Mouse (Mus musculus): ENCODE results near the gene Prpf40b. TPM values are rescaled to one million over a fixed set of nuclear protein-coding genes. Genes with fewer than 3 reads are reported as not detected.
A peak's percentile ranks its signal among the peaks of the same experiment; 100 is the strongest.

The Prpf40b gene
- polyA plus RNA-seq, 1 experiment from 2014 or later, result 98.6 TPM

- ATAC-seq, result 0 out of 2 replicates have a peak, but pooled peaks have one; percentile 21
- Histone ChIP-seq H3K4me2 (peak overlapping the region; percentile 46), H3K36me3 (ENCODE audit: poor library complexity, severe bottlenecking) (no peaks in the 10 kb centered on the region), H3K9ac (no peak overlapping the region), H3K27me3 (no peaks in the 10 kb centered on the region), H3K4me1 (peaks cover 5% of the 10 kb centered on the region; the same call in 1 of the 2 replicates), H3K4me3 (no peak overlapping the region), H3K9me3 (replicated peaks) (no peaks in the 10 kb centered on the region), H3K27ac (no peak overlapping the region)
- 69% methylated on average over 8 of the region's 8 CpGs for WGBS
Measured at GRCm38 (mm10) chr15:99259167-99259729, 35.6 kb upstream of the Prpf40b start.

DNA sequence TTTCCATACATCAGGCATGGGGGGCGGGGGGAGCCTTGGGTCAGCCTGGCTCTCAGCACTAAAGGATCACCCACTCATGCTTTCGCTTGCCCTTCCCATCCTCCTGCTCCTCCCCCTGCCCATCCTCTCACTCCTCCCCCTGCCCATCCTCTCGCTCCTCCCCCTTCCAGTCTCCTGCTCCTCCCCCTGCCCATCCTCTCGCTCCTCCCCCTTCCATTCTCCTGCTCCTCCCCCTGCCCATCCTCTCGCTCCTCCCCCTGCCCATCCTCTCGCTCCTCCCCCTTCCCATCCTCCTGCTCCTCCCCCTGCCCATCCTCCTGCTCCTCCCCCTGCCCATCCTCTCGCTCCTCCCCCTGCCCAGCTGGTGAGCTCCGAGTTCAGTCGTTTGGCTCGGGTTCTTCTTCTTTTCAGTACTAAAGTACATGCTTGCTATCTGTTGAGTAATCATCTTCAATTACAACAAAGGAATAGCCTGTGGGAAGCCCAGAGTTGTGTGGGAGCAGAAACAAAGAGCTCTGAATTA lies 35.1 kb upstream of the Prpf40b start:
- peak; percentile 58; the same call in 1 of the 2 replicates for ATAC-seq
- Histone ChIP-seq H3K4me2 (peak overlapping the region; percentile 46), H3K27me3 (no peaks in the 10 kb centered on the region), H3K36me3 (ENCODE audit: poor library complexity, severe bottlenecking) (no peaks in the 10 kb centered on the region), H3K4me3 (peak overlapping the region; percentile 14), H3K27ac (no peak overlapping the region), H3K4me1 (peaks cover 5% of the 10 kb centered on the region; the same call in 1 of the 2 replicates), H3K9ac (no peak overlapping the region), H3K9me3 (replicated peaks) (no peaks in the 10 kb centered on the region)
- 0% methylated on average over 8 of the region's 10 CpGs for WGBS

DNA sequence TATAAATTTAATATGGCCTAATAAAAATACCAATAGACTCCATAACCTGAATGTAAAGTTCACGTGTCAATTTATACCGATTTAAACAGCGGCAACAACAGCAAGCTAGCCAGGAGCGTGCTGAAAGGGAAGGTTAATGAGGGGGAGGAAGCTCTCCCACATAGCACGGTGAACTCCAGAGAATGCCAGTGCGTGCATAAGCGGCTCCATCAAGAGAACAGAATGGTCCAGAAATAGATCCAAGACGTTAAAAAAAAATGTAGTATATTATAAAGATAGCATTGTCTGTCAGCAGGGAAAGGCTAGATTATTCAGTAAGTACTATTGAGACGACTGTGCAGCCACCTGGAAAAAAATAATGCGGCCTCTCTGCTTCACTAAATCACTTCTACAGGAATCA lies 32.2 kb upstream of the Prpf40b start:
- Histone ChIP-seq H3K36me3 (ENCODE audit: poor library complexity, severe bottlenecking) (no peaks in the 10 kb centered on the region), H3K4me2 (no peak overlapping the region), H3K4me1 (peaks cover 5% of the 10 kb centered on the region; the same call in 1 of the 2 replicates), H3K9me3 (replicated peaks) (no peaks in the 10 kb centered on the region), H3K4me3 (no peak overlapping the region), H3K27ac (no peak overlapping the region), H3K9ac (no peak overlapping the region), H3K27me3 (no peaks in the 10 kb centered on the region)
- WGBS, result 39% methylated on average over 10 of the region's 10 CpGs
- no peak for ATAC-seq

GRCm38 (mm10) chr15:99264363-99264762 lies 30.5 kb upstream of the Prpf40b start:
- H3K4me1 ChIP-seq, result peaks cover 5% of the 10 kb centered on the region; the same call in 1 of the 2 replicates
- H3K36me3 ChIP-seq (ENCODE audit: poor library complexity, severe bottlenecking), result no peaks in the 10 kb centered on the region
- no peaks in the 10 kb centered on the region for H3K9me3 ChIP-seq (replicated peaks)
- H3K27me3 ChIP-seq, result no peaks in the 10 kb centered on the region
- no peak for ATAC-seq
- 79% methylated on average over 2 of the region's 2 CpGs for WGBS
- H3K27ac ChIP-seq, result no peak overlapping the region
- H3K4me2 ChIP-seq, result no peak overlapping the region
- no peak overlapping the region for H3K9ac ChIP-seq
- H3K4me3 ChIP-seq, result no peak overlapping the region

DNA sequence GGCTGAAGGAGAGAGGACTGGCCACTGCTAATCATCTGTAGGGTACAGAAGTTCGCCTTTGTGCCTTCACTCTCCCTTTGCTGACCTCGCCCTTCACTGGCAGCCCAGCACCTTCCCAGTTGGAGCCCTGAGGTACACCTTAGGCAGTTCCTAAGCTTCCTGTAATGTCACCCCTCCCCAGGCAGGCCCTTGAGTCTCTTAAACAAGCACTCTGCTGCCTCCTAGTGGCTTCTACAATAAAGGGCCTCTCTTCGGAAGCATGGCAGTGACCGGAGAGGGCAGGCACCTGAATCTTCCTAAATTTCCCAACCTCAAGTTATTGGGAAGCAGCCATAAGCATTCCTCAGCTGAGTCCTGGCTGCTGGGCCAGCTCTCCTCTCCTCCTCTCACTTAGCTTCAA lies 29.2 kb upstream of the Prpf40b start:
- Histone ChIP-seq H3K4me1 (no peaks in the 10 kb centered on the region), H3K36me3 (ENCODE audit: poor library complexity, severe bottlenecking) (no peaks in the 10 kb centered on the region), H3K9me3 (replicated peaks) (no peaks in the 10 kb centered on the region), H3K4me3 (no peak overlapping the region), H3K27ac (no peak overlapping the region), H3K4me2 (no peak overlapping the region), H3K9ac (no peak overlapping the region), H3K27me3 (no peaks in the 10 kb centered on the region)
- 0 out of 2 replicates have a peak, but pooled peaks have one; percentile 33 for ATAC-seq
- WGBS, result 21% methylated on average over 4 of the region's 4 CpGs

GRCm38 (mm10) chr15:99276095-99276494 lies 18.8 kb upstream of the Prpf40b start:
- no peak for ATAC-seq
- 88% methylated on average over 8 of the region's 8 CpGs for WGBS

GRCm38 (mm10) chr15:99278271-99278670 lies 16.6 kb upstream of the Prpf40b start:
- Histone ChIP-seq H3K36me3 (ENCODE audit: poor library complexity, severe bottlenecking) (no peaks in the 10 kb centered on the region), H3K4me3 (no peak overlapping the region), H3K27ac (no peak overlapping the region), H3K4me1 (peaks cover 4% of the 10 kb centered on the region; the same call in 1 of the 2 replicates), H3K9me3 (replicated peaks) (no peaks in the 10 kb centered on the region), H3K27me3 (0 out of 2 replicates have a peak, but pooled peaks cover 3% of the 10 kb centered on the region), H3K4me2 (no peak overlapping the region), H3K9ac (no peak overlapping the region)
- WGBS, result 94% methylated on average over 5 of the region's 7 CpGs
- no peak for ATAC-seq

More at GRCm38 (mm10) chr15:99276095-99276494, 18.8 kb upstream of the Prpf40b start:
- Histone ChIP-seq H3K9me3 (replicated peaks) (no peaks in the 10 kb centered on the region), H3K36me3 (ENCODE audit: poor library complexity, severe bottlenecking) (no peaks in the 10 kb centered on the region), H3K4me1 (peaks cover 11% of the 10 kb centered on the region), H3K4me3 (no peak overlapping the region), H3K9ac (no peak overlapping the region), H3K4me2 (no peak overlapping the region), H3K27ac (no peak overlapping the region), H3K27me3 (0 out of 2 replicates have a peak, but pooled peaks cover 3% of the 10 kb centered on the region)

GRCm38 (mm10) chr15:99283456-99283855 lies 11.4 kb upstream of the Prpf40b start:
- WGBS, result 67% methylated on average over 10 of the region's 10 CpGs
- Histone ChIP-seq H3K9ac (no peak overlapping the region), H3K4me2 (no peak overlapping the region), H3K36me3 (ENCODE audit: poor library complexity, severe bottlenecking) (no peaks in the 10 kb centered on the region), H3K9me3 (replicated peaks) (no peaks in the 10 kb centered on the region), H3K4me3 (no peak overlapping the region), H3K4me1 (no peaks in the 10 kb centered on the region), H3K27me3 (0 out of 2 replicates have a peak, but pooled peaks cover 3% of the 10 kb centered on the region), H3K27ac (no peak overlapping the region)
- ATAC-seq, result no peak

DNA sequence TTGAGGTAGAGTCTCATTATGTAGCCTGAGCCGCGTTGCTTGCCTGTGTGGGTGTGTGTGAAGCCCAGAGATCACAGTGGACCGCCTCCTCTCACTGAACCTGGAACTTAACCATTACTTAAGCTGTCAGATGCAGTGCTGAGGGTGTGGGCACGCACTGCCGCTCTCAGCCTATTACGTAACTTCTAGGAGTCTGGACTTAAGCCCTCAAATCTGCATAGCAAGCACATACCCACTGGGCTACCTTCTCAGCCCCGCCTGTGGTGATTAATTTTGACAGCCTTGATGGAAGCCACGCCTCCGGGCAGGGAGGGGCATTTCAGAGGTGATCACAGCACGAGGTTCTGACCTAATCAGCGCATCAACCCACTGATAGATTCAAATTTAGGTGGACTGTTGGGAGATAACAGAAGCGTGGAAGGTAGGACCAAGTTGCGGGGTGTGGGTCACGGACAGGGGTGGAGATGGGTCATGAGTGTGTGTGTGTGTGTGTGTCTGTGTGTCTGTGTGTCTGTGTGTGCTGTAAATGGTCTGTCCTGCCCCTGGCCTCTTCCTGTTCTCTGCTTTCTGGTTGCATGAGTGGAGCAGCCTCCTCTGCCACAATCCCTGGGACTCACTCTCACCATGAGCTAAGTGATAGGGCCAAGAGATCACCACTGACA lies 10.2 kb upstream of the Prpf40b start:
- H3K4me1 ChIP-seq, result no peaks in the 10 kb centered on the region
- no peaks in the 10 kb centered on the region for H3K36me3 ChIP-seq (ENCODE audit: poor library complexity, severe bottlenecking)
- no peak overlapping the region for H3K27ac ChIP-seq
- no peak overlapping the region for H3K9ac ChIP-seq
- H3K9me3 ChIP-seq (replicated peaks), result no peaks in the 10 kb centered on the region
- no peak for ATAC-seq
- no peak overlapping the region for H3K4me3 ChIP-seq
- no peak overlapping the region for H3K4me2 ChIP-seq
- 0 out of 2 replicates have a peak, but pooled peaks cover 3% of the 10 kb centered on the region for H3K27me3 ChIP-seq
- WGBS, result 52% methylated on average over 14 of the region's 14 CpGs

DNA sequence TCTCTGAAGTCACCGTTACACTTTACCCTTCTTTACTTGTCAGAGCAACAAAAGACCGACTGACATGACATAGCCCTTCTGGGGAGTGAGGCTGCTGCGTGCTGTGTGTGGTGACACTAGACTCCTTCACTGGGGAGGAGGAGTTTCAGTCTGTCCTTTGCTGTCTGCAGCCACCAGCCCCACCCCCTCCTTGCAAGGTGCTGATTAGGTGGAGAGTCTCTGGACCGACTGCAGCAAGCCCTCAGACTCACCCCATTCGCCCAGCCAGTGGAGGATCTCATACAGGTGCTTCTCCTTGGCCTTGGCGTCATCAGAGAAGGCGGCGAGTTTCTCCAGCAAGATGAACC lies 9.7 kb upstream of the Prpf40b start:
- ATAC-seq, result no peak
- Histone ChIP-seq H3K4me1 (no peaks in the 10 kb centered on the region), H3K9ac (no peak overlapping the region), H3K4me2 (no peak overlapping the region), H3K27ac (no peak overlapping the region), H3K4me3 (no peak overlapping the region), H3K9me3 (replicated peaks) (no peaks in the 10 kb centered on the region), H3K27me3 (no peaks in the 10 kb centered on the region), H3K36me3 (ENCODE audit: poor library complexity, severe bottlenecking) (no peaks in the 10 kb centered on the region)
- WGBS, result 51% methylated on average over 8 of the region's 8 CpGs

DNA sequence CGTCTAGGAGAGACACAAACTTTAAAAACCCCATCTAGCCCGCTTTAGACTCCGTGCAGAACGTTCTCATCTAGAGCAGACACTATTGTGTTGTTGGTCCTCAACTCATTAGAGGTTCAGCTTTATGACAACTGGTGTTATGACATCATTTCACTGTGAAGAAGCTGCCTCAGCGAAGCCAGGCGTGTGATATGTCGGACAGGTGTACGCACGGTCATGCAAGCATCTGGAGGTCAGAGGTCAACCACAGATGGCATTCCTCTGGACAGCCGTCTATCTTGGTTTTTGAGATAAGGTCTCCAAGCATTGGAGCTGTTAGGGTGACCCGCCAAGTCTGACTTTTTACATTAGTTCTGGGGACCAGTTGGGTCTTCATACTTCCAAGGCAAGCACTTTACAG lies 4.3 kb upstream of the Prpf40b start:
- no peak for ATAC-seq
- no peak overlapping the region for H3K9ac ChIP-seq
- H3K4me3 ChIP-seq, result no peak overlapping the region
- H3K36me3 ChIP-seq (ENCODE audit: poor library complexity, severe bottlenecking), result no peaks in the 10 kb centered on the region
- peaks cover 8% of the 10 kb centered on the region for H3K4me1 ChIP-seq
- H3K27ac ChIP-seq, result no peak overlapping the region
- no peaks in the 10 kb centered on the region for H3K9me3 ChIP-seq (replicated peaks)
- 91% methylated on average over 11 of the region's 11 CpGs for WGBS
- no peaks in the 10 kb centered on the region for H3K27me3 ChIP-seq
- H3K4me2 ChIP-seq, result no peak overlapping the region

GRCm38 (mm10) chr15:99294287-99294686 lies 600 bp upstream of the Prpf40b start:
- ATAC-seq, result no peak
- H3K4me2 ChIP-seq, result peak overlapping the region; percentile 79
- no peaks in the 10 kb centered on the region for H3K36me3 ChIP-seq (ENCODE audit: poor library complexity, severe bottlenecking)
- peak overlapping the region; percentile 68 for H3K4me3 ChIP-seq
- H3K9ac ChIP-seq, result peak overlapping the region; percentile 78
- H3K27ac ChIP-seq, result no peak overlapping the region
- H3K27me3 ChIP-seq, result no peaks in the 10 kb centered on the region
- peaks cover 24% of the 10 kb centered on the region for H3K4me1 ChIP-seq
- no peaks in the 10 kb centered on the region for H3K9me3 ChIP-seq (replicated peaks)
- 33% methylated on average over 16 of the region's 16 CpGs for WGBS
